Mouse (Mus musculus) stomach, postnatal 0 days (tissue): ENCODE results near the gene Sema3c.

ENCODE experiments used
- CTCF ChIP-seq: IDR thresholded peaks from 2 replicates; pipeline ENCODE4 v1.5.1; 2016; ENCODE audit warnings: antibody characterized with exemption, low read depth, mild to moderate bottlenecking, moderate library complexity
- EP300 ChIP-seq: optimal IDR thresholded peaks from 2 replicates; pipeline ENCODE3; 2016; ENCODE audit warnings: antibody characterized with exemption

DNA sequence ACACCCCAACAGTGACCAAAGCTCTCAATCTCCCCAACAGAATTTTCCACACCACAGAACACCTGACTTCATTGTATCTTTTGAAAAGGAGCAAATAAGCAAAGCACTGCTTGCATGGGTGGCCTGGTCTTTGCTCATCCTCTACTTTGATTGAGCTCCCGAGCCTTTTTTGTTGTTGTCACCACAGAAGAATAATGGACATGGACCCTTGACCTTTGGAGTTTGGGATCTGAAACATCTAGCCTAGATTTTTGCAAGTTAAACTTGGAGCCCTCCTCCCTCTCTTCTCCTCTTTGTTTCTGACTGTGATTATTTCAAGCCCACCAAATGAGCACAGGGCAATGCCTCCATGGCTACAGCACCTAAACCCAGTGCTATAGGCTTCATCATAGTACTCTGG, 54.5 kb downstream of the Sema3c start:
- TF ChIP-seq CTCF (no peak), EP300 (no peak)
